Mouse (Mus musculus) spleen, adult 12 weeks (tissue): Measurements from ENCODE around the gene Tcap.
"Not testable (repeated sequence)": the region's sequence is repeated elsewhere in the genome, so short reads cannot be mapped to it uniquely, and the experiment has no call there.

ENCODE experiments used
- DNase-seq: peaks from one replicate; pipeline ENCODE4 v3.0.0; 2022; ENCODE audit warnings: low spot score

Tcap gene

DNA sequence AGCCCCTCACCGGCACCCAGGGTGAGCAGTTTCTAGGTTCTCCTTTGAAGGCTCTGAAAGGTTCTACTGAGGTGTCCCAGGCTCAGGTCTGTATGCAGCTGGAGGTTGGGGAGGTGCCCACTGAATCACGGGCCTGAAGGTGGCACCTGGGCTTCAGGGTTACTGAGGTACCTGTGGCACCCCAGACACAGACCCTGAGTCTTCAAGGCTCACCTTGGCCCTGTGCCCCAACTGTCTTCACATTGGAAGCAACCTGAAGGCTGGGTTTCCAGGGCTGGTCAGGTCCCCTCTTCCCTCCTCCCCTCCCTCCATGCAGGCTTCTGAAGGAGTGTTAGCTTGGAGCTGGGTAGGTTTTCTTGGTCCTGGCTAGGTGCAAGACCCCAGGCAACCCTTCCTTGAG, 2.0 kb upstream of the Tcap start:
- DNase-seq = no peak

DNA sequence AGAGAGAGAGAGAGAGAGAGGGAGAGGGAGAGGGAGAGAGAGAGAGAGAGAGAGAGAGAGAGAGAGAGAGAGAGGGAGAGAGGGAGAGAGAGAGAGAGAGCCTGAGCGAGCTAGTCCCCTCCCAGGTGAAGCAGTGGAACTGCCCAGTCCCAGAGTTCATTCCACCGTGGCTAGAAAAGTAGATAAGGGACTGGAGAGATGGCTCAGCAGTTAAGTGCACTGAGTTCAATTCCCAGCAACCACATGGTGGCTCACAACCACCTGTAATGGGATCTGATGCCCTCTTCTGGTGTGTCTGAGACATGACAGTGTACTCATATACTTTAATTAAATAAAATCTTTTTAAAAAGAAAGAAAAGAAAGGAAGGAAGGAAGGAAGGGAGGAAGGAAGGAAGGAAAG, 1.2 kb upstream of the Tcap start:
- not testable (repeated sequence) for DNase-seq

DNA sequence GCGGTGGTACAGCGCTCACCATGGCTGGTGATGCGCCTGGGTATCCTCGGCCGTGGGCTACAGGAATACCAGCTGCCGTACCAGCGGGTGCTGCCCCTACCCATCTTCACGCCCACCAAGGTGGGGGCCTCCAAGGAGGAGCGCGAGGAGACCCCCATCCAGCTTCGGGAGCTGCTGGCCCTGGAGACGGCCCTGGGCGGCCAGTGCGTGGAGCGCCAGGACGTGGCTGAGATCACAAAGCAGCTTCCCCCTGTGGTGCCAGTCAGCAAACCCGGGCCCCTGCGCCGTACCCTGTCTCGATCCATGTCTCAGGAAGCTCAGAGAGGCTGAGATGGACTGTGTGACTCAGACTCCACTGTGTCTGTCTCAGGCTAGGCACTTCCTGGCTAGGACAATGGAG, 605 bp downstream of the Tcap start:
- no peak for DNase-seq

DNA sequence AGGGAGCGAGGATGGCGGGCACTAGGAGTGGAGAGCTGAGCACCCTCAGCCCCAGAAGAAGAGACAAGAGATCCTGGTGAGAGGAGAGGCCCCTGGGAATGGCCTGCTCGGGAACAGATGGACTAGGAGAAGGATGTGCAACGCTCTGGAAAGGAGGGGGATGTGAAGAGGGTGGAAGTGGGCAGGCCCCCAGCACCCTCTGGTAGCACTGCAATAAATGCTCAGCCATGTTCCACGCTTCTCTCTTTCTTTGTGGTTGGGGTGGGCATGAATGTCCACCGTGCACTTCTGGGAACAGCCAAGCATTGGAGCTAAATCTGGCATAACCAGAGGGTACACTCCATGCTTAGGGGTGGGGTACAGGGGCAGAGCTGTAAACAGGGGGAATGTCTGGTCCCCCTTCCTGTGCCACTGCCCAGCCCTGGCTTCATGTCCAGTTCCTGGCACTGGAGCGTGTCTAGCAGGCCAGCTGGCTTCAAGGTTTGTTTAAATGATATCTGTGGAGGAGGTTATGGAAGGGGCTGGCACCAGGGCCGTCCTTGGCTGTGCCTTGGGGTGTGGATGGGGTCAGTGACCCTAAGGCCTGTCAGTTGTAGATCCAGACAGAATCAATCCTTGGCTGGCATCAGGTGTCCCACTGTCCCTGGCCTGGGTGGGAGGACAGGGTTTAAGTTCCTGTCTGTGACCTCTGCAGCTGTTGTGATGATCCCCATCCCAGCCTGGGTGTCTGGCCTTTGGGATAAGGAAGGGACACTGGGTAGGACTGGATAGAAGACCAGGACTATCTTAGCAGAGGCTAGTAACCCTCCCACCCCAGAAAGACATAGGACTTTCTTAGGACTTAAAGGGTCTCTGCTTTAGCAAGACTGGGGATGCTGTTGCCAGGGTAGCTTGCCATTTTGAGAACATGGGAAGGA, 1.4 kb downstream of the Tcap start:
- no peak for DNase-seq

DNA sequence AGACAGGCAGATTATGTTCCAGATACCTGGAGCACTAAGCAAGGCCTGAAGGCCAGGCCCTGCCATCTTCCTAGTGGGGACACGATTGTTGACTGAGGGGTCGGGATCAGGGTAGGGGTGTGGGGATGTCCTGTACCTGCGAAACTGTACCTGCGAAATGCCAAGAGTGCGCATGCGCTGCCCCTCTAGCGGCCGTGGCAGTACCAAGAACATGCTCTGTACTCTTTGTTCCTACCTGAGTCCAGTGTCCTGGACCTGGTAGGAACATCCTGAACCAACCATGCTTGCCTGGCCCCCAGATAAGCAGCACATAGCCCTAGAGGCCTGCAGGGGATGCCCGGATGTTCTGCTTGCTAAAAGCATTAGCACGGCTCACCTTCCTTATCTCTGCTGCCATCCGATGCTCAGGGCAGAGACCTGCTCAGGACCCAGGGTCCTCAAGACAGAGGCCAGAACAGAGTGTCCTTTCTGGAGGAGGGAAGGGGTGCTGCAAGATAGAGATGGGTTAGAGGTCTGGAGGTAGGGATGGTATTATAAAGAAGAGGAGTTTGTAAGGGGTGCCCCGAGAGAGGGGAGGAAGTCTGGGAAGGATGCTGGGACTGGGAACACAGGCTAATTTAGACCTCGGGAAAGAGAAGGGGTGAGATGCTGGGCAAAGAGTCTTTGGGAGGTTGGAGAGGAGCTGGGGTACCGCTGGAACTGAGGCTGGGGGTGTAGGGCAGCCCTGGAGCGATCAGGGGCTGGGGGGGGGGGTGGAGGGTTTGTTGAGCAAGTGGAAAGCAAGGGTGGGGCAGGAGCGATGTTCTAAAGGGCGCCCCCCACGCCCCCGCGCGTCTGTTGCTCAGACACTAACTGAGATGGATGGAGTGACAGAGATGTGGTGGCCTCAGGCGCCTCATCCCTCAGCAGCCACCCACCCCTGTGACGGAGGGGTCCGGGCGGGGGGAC, 2.3 kb downstream of the Tcap start, which contains the start of gene Pnmt:
Gene Pnmt (plus strand): TSS at position 813 of the 948 bp plus-strand sequence.
- DNase-seq = no peak

DNA sequence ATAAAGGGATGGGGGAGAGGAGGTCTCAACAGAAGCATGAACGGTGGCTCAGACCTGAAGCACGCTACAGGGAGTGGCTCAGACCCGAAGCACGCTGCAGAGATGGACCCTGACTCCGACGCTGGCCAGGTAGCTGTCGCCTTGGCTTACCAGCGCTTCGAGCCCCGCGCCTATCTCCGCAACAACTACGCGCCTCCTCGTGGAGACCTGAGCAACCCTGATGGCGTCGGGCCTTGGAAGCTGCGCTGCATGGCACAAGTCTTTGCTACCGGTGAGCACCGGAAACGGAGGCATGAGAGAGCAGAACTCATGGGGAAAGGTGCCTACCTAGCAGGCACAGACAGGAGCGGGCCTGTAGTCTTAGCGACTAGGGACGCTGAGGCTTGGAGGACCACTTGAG, 3.0 kb downstream of the Tcap start:
- no peak for DNase-seq

DNA sequence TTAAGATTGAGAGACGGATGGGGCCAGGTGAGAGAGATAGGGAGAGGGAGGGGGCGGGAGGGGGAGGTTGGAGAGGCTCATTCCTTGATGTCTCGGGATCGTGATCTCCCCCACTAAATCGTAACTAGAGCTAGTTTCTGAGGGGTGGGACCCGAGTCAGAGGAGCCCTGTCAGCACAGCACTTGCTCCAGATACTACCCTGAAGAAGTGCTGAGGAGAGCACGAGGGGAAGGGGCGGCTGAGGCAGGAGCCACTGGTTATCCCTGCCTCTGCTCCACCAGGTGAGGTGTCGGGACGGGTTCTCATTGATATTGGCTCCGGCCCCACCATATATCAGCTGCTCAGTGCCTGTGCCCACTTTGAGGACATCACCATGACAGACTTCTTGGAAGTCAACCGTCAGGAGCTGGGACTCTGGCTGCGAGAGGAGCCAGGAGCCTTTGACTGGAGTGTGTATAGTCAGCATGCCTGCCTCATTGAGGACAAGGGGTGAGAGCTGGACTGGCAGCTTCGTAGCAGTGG, 3.5 kb downstream of the Tcap start:
- DNase-seq = no peak

DNA sequence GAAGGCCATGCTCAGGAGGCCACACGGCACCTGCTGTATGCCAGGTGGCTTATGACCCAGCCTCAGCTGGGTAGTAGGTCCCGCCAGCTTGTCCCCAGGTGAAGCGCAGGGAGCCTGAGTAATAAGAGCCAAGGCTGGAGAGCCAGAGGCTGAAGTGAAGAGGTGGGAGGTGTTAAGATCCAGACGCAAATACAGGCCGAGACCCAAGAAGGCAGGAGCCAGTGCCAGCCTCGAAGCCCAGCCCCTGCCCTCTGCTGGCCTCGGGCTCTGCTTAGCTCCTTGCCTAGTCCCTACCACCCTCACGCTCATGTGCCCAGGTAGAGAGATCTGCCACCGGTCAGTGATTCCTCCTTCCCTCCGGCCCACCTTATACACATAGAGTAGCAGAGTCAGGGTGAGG, 4.7 kb downstream of the Tcap start:
- DNase-seq = no peak

DNA sequence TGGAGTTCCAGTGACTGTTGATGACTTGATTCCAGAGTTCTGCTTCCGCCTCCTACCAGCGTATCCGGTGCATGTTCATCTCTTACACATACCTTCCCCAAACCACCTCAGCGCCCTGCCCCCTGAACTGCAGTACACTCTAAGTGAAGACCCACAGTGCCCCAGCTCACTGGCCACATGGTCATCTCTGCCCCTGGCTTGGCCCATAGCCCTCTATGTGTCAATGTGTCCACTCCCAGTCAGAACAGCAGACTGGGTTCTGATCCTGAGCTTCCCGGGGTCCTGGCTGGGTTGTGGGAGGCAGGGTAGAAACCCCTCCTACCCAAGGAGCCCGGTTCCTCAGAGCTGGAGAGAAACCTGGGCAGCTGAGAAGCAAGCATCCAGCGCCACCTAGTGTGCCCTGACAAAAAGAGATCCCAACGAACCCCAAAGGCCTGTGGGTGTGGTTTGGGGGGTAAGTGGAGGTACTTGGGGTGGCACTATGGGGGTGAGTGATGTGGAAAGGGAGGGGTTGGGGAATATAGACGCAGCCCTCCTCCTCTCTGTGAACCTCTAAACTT, 5.7 kb downstream of the Tcap start:
- no peak for DNase-seq

DNA sequence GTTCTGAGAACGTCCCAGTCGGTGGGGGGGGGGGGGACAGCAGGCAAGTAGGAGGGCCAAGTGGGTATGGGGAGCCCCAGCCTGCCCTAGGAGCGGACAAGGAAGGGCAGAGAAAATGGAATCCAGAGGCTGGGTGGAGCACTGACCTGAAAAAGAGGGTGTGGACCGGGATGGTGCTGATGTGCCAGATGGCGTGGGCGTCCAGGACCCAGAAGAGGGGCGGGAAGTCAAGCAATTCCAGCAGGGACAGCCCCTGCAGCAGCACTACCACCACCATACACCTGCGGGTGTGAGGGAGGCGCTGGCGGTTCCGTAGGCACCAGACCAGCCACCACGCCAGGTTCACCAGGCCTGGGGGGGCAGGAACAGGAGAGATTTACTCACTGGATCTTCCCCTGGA, 6.5 kb downstream of the Tcap start:
- no peak for DNase-seq

DNA sequence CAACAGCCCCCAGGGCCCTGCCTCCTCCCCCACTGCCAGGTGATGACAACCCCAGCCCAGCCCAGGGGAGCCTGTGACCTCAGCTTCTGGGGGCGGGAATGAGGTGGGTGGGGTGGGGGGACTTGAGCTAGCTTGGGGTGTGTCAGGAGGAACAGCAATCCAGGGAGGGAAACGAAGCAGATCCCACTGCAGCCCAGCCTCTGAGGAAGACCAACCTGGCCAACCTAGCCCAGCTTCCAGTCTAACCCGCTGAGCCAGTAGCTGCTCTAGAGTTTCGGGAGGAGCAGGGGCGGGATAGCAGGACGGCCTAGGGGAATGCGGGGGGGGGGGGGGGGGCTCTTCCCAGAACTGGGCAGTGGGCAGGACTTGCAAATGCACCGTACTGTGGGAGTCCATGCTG, 8.4 kb downstream of the Tcap start:
- no peak for DNase-seq

DNA sequence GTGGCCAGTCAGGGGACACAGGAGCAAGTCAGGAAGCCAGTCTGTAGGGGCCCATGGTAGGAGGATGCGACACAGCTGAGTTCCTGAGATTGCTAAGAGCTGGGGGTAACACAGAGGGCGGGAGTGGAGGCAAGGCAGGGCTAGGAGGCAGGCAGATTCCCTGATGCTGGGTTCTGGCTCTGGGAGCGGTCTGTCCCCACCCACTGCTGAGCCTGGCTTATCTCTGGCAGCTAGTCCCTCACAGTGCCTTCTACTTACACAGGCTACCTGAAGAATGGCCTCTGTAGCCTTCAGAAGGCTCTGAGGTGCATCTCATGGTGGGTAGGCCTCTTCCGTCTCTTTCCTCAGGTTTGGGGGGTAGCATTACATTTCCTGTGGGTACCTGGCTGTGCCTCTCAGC, 9.0 kb downstream of the Tcap start:
- DNase-seq = peak; percentile 51

DNA sequence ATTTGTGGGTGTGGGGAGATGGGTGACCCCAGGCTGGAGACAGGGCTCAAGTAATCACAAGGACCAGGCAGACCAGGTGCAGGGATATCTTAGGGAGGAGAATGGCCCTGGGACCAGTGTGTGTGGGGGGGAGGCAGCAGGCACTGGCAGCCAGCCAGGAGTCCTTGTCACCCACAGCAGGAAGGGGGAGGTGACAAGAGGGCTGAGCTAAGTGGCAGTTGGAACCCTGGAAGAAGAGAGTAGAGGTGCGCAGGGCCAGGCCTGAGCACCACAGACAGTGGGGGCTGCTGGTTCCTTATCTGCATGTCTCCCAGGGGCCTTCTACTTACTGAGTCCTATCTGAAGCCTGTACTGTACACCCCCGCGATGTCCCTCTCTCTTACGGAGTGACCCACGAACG, 9.7 kb downstream of the Tcap start:
- peak; percentile 71 for DNase-seq

DNA sequence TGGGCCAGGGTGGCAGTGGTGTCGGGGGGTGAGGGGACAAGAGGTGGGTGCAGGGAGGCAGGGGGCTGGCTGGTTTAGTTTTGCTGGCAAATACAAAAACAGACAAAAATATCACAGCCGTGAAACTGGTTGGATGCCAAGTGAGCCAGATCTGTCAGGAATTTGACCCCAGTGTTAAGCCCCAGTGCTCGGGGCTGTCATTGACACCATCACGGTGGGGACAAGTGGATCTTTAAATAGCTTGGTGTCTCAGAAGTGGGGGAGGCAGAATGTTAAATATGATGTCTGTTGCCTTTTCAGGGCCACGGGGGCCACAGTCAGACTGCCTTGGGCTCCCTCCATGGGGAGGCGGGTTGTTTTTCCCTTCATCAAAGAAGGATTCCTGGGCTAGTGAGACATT, 10.7 kb downstream of the Tcap start:
- DNase-seq = no peak

DNA sequence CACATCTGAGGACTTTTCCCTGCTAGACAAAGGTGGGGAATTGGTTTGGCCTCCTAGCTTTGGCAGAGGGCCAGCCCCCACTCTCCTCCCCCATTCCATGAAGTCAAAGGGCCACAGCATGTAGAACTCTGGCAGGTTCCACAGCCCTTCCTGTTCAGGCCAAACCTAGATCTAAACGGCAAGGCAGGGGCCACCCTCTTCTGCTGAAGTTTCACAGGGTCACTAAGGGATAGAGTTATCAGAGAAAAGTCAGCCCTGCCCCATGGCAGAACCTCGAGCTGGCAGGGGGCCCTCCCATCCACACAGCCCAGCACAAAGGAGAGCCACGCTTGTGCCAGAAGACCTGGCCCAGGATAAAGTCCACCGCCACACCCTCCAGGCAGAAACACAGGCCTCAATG, 11.4 kb downstream of the Tcap start:
- no peak for DNase-seq

DNA sequence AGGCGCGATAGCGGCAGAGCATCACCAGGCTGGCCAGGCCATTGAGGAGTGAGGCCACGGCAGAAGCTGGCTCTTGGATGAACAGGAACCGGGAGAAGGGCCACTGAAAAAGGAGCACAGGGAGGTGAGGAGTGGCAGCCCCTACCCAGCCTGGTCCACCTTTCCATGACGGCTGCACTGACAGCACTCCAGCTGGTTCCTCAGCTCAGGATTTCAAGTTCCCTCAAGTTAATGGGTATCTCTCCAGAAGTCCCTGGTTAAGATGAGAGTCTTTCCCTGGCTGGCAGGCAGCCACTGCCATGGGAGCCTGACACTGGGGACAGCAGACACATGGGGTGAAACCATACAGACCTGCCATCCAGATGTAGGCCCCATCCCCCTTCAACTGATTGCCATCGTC, 14.3 kb downstream of the Tcap start:
- no peak for DNase-seq

DNA sequence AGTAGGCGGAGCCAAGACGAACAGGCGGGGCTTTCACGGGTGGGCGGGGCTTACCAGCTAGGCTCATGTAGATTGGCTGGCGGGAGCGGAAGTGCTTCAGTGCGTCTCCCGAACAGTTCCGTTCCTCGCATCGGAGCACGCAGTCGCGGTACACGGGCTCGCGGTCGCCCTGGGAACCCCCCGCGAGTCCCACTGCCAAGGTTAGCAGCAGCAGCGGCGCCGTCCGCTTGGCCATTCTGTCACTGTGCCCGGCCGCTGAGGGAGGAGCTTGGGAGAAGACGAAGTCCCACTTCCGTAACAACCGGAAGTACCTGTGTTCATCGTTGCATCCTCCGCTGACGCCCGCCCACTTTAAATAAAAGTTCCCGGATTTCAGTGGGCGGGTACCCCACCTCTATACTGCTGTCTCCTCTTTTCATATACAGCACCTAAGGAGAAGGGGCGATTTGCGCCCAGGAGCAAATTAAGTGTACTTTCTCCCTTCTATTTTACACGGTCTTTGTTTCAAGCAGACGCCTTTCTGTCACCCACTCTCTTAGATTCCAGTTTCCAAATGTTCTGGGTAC, 16.6 kb downstream of the Tcap start, which contains the start of gene Pgap3:
Gene Pgap3 (minus strand): TSS at position 330 of the 566 bp plus-strand sequence.
- DNase-seq = peak; percentile 83

DNA sequence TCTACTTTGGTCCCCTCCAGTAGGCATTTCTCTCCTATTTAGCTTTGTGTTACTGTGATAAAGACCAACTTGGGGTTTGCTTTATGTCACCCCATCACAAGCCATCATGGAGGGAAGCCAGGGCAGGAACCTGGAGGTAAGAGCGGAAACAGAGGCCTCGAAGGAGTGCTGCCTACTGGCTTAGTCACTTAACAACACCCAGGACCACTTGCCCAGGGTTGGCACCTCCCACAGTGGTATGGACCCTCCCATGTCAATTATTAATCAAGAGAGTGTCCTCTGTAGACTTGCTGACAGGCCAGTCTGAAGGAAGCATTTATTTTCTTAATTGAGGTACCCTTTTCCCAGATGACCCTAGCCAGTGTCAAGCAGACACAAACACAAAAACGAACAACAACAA, 17.2 kb downstream of the Tcap start:
- DNase-seq = no peak

DNA sequence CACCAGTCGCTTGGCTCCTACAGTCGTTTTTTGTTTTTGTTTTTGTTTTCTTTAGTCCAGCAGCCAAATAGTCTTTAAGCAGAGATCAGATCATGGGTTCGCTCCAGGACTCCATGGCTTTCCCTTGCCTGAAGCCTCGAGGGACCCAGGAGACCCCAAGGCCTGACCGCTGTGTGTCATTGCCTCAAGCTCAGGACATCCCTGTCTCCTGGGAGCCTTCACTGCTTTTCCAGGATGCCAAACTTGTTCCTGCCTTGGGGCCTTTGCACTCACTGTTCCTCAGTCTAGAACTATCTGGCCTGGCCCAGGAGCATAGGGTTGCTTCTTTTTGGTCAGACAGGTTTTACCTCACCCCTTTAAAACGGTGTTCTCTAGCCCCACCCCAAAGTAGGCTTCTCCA, 23.0 kb downstream of the Tcap start:
- DNase-seq = no peak

DNA sequence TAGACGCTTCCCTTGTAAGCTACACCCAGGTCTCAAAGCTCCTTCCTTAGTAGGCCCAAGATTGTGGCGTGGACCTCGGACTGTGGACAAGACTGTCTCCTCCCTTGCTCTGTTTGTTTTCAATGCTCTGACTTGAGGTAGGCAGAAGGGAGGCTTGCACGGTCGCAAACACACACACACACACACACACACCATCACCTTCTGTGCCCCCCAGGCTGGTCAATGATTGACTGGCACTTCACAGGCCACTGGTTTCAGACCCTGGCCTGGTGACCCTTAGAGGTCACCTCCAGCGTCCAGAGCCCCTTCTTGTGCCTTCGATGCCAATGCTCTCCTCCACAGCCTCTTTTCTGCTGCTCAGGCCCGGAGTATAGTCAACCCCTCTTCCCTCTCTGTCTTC, 25.3 kb downstream of the Tcap start:
- no peak for DNase-seq

DNA sequence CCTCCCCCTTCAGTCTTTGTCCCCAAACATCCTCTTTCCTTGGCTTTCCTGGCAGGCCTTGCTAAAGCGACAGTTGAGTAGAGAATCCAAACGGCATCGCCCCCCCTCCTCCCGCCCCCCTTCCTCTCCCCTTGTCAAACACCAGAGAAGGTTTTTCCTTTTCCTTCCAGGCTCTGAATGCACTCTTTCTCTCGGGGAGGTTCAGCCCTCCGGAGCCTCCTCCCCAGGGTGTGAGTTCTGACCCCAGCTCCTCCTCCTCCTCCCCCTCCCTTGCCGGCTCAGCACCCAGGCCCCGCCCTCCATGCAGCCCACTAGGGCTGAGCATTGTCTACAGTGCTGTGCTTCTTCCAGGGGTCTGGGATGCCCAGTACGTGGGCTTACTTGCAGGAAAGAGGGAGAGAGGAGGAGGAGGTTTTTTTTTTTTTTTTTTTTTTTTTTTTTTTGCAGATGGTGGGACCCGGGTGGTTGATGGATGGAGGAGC, 25.8 kb downstream of the Tcap start:
- no peak for DNase-seq

DNA sequence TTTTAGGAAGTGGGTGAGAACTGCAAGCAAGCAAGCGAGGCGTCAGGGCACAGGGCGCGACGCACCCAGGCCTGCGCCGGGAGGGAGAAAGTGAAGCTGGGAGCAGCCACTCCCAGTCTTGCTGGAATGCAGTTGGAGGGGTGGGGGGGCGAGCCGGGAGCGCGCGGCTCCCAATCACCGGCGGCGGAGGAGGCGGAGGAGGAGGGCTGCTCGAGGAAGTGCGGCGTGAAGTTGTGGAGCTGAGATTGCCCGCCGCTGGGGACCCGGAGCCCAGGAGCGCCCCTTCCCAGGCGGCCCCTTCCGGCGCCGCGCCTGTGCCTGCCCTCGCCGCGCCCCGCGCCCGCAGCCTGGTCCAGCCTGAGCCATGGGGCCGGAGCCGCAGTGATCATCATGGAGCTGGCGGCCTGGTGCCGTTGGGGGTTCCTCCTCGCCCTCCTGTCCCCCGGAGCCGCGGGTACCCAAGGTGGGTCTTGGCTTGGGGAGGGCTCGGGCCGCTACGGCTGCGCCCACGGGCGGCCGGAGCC, 28.7 kb downstream of the Tcap start, which contains the start of gene Erbb2:
Gene Erbb2 (plus strand): TSS at position 198 of the 524 bp plus-strand sequence.
- no peak for DNase-seq
